In the genomic region with DNA sequence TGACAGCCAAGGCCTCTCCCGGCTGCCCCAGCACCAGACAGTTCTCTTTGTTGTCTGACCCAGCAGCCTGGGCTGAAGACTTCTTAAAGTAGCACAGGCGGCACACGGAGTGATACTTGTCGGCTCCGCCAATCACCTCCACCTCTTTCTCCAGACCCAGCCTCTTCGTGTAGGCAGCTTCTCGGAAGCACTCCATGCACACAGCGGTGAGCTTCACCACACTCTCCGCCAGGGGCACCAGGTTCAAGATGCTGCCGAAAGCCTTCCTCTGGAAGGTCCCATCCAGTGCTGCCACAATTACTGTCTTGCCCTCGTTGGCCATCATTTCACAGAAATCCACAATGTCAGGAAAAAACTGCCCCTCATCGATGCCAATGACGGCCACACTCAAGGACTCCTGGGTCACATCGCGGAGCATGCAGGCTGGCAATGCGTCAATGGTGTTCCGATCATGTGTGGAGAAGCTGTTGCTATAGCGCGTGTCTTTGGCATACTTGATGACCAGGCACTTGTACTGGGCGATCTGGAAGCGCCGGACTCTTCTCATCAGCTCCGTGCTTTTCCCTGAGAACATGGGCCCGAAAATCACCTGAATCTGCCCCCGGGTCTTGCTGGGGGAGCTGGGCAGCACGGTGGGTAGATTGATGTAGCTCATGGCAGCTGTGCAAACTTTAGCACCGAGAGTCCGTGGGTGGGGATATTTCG, we compare ENCODE assay signal across 7 mouse cellular contexts. TPM values are rescaled to one million over a fixed set of nuclear protein-coding genes. Genes with fewer than 3 reads are reported as not detected.
A peak's percentile ranks its signal among the peaks of the same experiment; 100 is the strongest.
DNase-seq lines count a peak whose midpoint lies in the region; ATAC-seq and TF ChIP-seq lines count a peak whose summit lies in the region.
"Not testable (repeated sequence)": the region's sequence is repeated elsewhere in the genome, so short reads cannot be mapped to it uniquely, and the experiment has no call there.

No protein-coding gene starts in this region.

- H3K4me1 ChIP-seq in heart, embryonic 15.5 days (replicated peaks) = peaks cover 12% of the 10 kb centered on the region
- H3K4me1 ChIP-seq in kidney, postnatal 0 days (replicated peaks; ENCODE audit: insufficient read depth, low read length); liver, embryonic 14.5 days (replicated peaks; ENCODE audit: control insufficient read depth in 2 of 2, insufficient read depth in 2 of 2, low read length in 1 of 2): not testable (repeated sequence)

- 0 out of 2 replicates have a peak overlapping the region, but pooled peaks have one; percentile 6 for H3K4me2 ChIP-seq in heart, embryonic 15.5 days
- H3K4me2 ChIP-seq in kidney, postnatal 0 days (ENCODE audit: low read length); liver, embryonic 14.5 days (ENCODE audit: low read depth): not testable (repeated sequence)

- not testable (repeated sequence) for H3K36me3 ChIP-seq in heart, embryonic 15.5 days; kidney, postnatal 0 days (ENCODE audit: insufficient read depth, low read length); liver, embryonic 14.5 days (replicated peaks; ENCODE audit: control insufficient read depth, insufficient read depth, low read depth); splenic B cell, adult 2 months (ENCODE audit: control insufficient read depth, insufficient read depth, low read length, poor library complexity, severe bottlenecking)

- not testable (repeated sequence) for H3K9ac ChIP-seq in heart, embryonic 15.5 days; kidney, postnatal 0 days (ENCODE audit: low read depth, low read length); liver, embryonic 14.5 days (replicated peaks)

- not testable (repeated sequence) for ATAC-seq in heart, embryonic 15.5 days (replicated peaks; ENCODE audit: insufficient number of reproducible peaks, insufficient read depth, low FRiP score, low read depth); liver, embryonic 14.5 days (ENCODE audit: insufficient read depth)
- 0 out of 2 replicates have a peak, but pooled peaks have one; percentile 15 for ATAC-seq in kidney, postnatal 0 days (replicated peaks; ENCODE audit: low FRiP score, low read depth)

- peak; percentile 29 for TF ChIP-seq CTCF in kidney, postnatal 0 days (IDR thresholded peaks at IDR 0.05; ENCODE audit: low read depth)
- TF ChIP-seq CTCF in liver, embryonic 14.5 days (IDR thresholded peaks at IDR 0.05; ENCODE audit: low read depth) = peak; percentile 36; the same call in 1 of the 2 replicates

- not testable (repeated sequence) for TF ChIP-seq EP300 in liver, embryonic 14.5 days (IDR thresholded peaks at IDR 0.05; ENCODE audit: low read depth)

- WGBS in heart, embryonic 15.5 days = 45% methylated on average over 29 of the region's 29 CpGs
- 48% methylated on average over 29 of the region's 29 CpGs for WGBS in kidney, postnatal 0 days
- WGBS in liver, embryonic 14.5 days (ENCODE audit: insufficient replicate concordance) = 45% methylated on average over 29 of the region's 29 CpGs

- H3K4me3 ChIP-seq in heart, embryonic 15.5 days; kidney, postnatal 0 days (replicated peaks; ENCODE audit: low read depth, low read length); liver, embryonic 14.5 days (ENCODE audit: insufficient read depth in 1 of 2, low read depth in 2 of 2, low read length in 2 of 2): not testable (repeated sequence)

- not testable (repeated sequence) for H3K27ac ChIP-seq in heart, embryonic 15.5 days; kidney, postnatal 0 days; liver, embryonic 14.5 days

- peak; percentile 61 for DNase-seq in MN1 (ENCODE audit: low spot score)
- DNase-seq in embryo, embryonic 10.5 days (ENCODE audit: low spot score) = peak; percentile 14
- DNase-seq in kidney, postnatal 0 days (ENCODE audit: low spot score); liver, embryonic 14.5 days (ENCODE audit: low read depth in 3 of 3, low spot score in 3 of 3): not testable (repeated sequence)
- peak; percentile 36 for DNase-seq in lung, postnatal 25 days (ENCODE audit: low spot score)
- peak; percentile 13 for DNase-seq in splenic B cell, adult 2 months (ENCODE audit: low read depth, low spot score)

- not testable (repeated sequence) for H3K9me3 ChIP-seq in heart, embryonic 15.5 days (replicated peaks); kidney, postnatal 0 days (replicated peaks; ENCODE audit: low read length); liver, embryonic 14.5 days (ENCODE audit: control insufficient read depth, low read length)

- H3K27me3 ChIP-seq in heart, embryonic 15.5 days = peaks cover 16% of the 10 kb centered on the region
- H3K27me3 ChIP-seq in kidney, postnatal 0 days (ENCODE audit: insufficient read depth, low read length); liver, embryonic 14.5 days (ENCODE audit: control insufficient read depth, insufficient read depth, low read length); splenic B cell, adult 2 months (ENCODE audit: control insufficient read depth, insufficient read depth, low read length, poor library complexity, severe bottlenecking): not testable (repeated sequence)

RNA-seq across cellular contexts. Expression of a gene that starts 1.4 kb away (rescaled TPM):
- polyA plus RNA-seq in heart, embryonic 15.5 days (2015; fragmentation: Nextera tagmentation; extraction: Ambion mirVana) = 1.0 and 1.9 TPM in 2 replicates
- 2.6 and 3.3 TPM in 2 replicates for polyA plus RNA-seq in kidney, postnatal 0 days (2015; fragmentation: Nextera tagmentation; extraction: Ambion mirVana)
- polyA plus RNA-seq in liver, embryonic 14.5 days (2012; rRNA removed) = 2.2 and 2.8 TPM in 2 replicates
- polyA plus RNA-seq in liver, embryonic 14.5 days (2014; fragmentation: Nextera tagmentation; extraction: Ambion mirVana) = 1.5 and 1.9 TPM in 2 replicates

RNA-seq across cellular contexts. Expression of a gene that starts 54.0 kb away (rescaled TPM):
- polyA plus RNA-seq in heart, embryonic 15.5 days (2015; fragmentation: Nextera tagmentation; extraction: Ambion mirVana) = 43.2 and 56.2 TPM in 2 replicates
- polyA plus RNA-seq in kidney, postnatal 0 days (2015; fragmentation: Nextera tagmentation; extraction: Ambion mirVana) = 92.5 and 102 TPM in 2 replicates
- polyA plus RNA-seq in liver, embryonic 14.5 days (2012; rRNA removed) = 11.4 and 26.7 TPM in 2 replicates
- 39.5 and 39.6 TPM in 2 replicates for polyA plus RNA-seq in liver, embryonic 14.5 days (2014; fragmentation: Nextera tagmentation; extraction: Ambion mirVana)
